Comparison of ENCODE assay signal across 19 mouse cellular contexts in the genomic region with DNA sequence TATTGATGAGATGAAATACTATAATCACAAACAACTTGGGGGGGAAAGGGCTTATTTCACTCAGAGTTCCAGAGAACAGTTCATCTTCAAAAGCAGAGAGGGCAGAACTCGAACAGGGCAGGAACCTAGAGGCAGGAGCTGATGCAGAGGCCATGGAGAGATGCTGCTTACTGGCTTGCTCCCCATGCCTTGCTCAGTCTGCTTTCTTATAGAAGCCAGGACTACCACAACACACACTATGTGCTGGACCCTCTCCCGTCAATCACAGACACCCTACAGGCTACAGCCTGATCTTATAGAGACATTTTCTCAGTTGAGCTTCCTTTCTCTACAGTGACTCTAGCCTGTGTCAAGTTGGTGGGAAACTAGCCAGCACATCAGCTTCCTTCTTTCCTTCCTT.
DNase-seq lines count a peak whose midpoint lies in the region; ATAC-seq lines count a peak whose summit lies in the region.
"Had no signal": no experiment of that assay in that cellular context is flagged by ENCODE, and none has a peak within 500 bp of the region (broad histone marks: within the 10 kb centered on the region; RNA-seq: fewer than 3 reads in every experiment).

No protein-coding gene starts in this region.

- intact Hi-C loops in heart, postnatal 14 days (cut with DNase I): no loop called here

- 0 out of 2 replicates have a peak, but pooled peaks cover 6% of the 10 kb centered on the region for H3K27me3 ChIP-seq in heart, embryonic 10.5 days (ENCODE audit: insufficient read depth, poor library complexity, severe bottlenecking)
- no peaks in the 10 kb centered on the region for H3K27me3 ChIP-seq in embryonic facial prominence, embryonic 10.5 days (replicated peaks; ENCODE audit: low read depth, poor library complexity, severe bottlenecking)
- H3K27me3 ChIP-seq: embryonic facial prominence, embryonic 12.5 days; forebrain, embryonic 13.5 days; forebrain, embryonic 15.5 days had no signal

- WGBS in heart, embryonic 10.5 days: 83% methylated on average over 2 of the region's 2 CpGs
- WGBS in embryonic facial prominence, embryonic 10.5 days: 90% methylated on average over 2 of the region's 2 CpGs

- no peaks in the 10 kb centered on the region for H3K36me3 ChIP-seq in heart, embryonic 10.5 days
- H3K36me3 ChIP-seq in embryonic facial prominence, embryonic 10.5 days (replicated peaks): no peaks in the 10 kb centered on the region
- H3K36me3 ChIP-seq: embryonic facial prominence, embryonic 12.5 days; forebrain, embryonic 15.5 days had no signal

- no peak overlapping the region for H3K27ac ChIP-seq in heart, embryonic 10.5 days
- 0 out of 2 replicates have a peak overlapping the region, but pooled peaks have one; percentile 30 for H3K27ac ChIP-seq in embryonic facial prominence, embryonic 10.5 days (replicated peaks)
- H3K27ac ChIP-seq: forebrain, embryonic 13.5 days; forebrain, embryonic 15.5 days had no signal

- no peaks in the 10 kb centered on the region for H3K9me3 ChIP-seq in heart, embryonic 10.5 days
- no peaks in the 10 kb centered on the region for H3K9me3 ChIP-seq in embryonic facial prominence, embryonic 10.5 days
- H3K9me3 ChIP-seq: embryonic facial prominence, embryonic 12.5 days; forebrain, embryonic 13.5 days; forebrain, embryonic 15.5 days had no signal

- H3K4me3 ChIP-seq in heart, embryonic 10.5 days: no peak overlapping the region
- H3K4me3 ChIP-seq in embryonic facial prominence, embryonic 10.5 days: no peak overlapping the region
- H3K4me3 ChIP-seq: embryonic facial prominence, embryonic 12.5 days; forebrain, embryonic 13.5 days; forebrain, embryonic 15.5 days had no signal

- peak; percentile 63 for DNase-seq in heart, embryonic 10.5 days (ENCODE audit: low spot score)
- DNase-seq in heart, postnatal 14 days: no peak
- peak; percentile 0 for DNase-seq in ovary, adult 18-20 months (ENCODE audit: low spot score)
- no peak for DNase-seq in ovary, postnatal 10 days (ENCODE audit: low spot score)
- DNase-seq in embryonic facial prominence, embryonic 10.5 days (ENCODE audit: low spot score): no peak
- DNase-seq: adrenal gland, adult 2 months; adrenal gland, postnatal 10 days; adrenal gland, postnatal 25 days; cerebellum, adult 11 months; cerebellum, adult 18-20 months; cerebellum, adult 8-10 months; cerebellum, adult 9-11 months; cerebellum, postnatal 14 days; cerebellum, postnatal 36 days; embryo, embryonic 11 days had no signal

- no peak for ATAC-seq in inflammation-experienced regulatory T-cells, adult 6 months
- ATAC-seq: forebrain, embryonic 13.5 days; forebrain, embryonic 15.5 days had no signal

- peaks cover 30% of the 10 kb centered on the region for H3K4me1 ChIP-seq in heart, embryonic 10.5 days
- H3K4me1 ChIP-seq in embryonic facial prominence, embryonic 10.5 days: peaks cover 45% of the 10 kb centered on the region
- H3K4me1 ChIP-seq: forebrain, embryonic 13.5 days; forebrain, embryonic 15.5 days had no signal

Comparison
In these comparisons a context has a peak if more than half of its experiments do, and no peak if none do; other contexts are left out.
1. DNase-seq: peak in heart, embryonic 10.5 days (single experiment) and ovary, adult 18-20 months (single experiment); none in heart, postnatal 14 days (0 of 2), ovary, postnatal 10 days (single experiment) and embryonic facial prominence, embryonic 10.5 days (single experiment).